Mouse (Mus musculus) bone marrow macrophage, adult 2 months (primary cell): ENCODE measurements around the gene Nmu. TPM values are rescaled to one million over a fixed set of nuclear protein-coding genes. Genes with fewer than 3 reads are reported as not detected.

ENCODE experiments used
- H3K27ac ChIP-seq: 2 replicates; pipeline ENCODE4 v1.5.1; 2012; ENCODE audit warnings: low read depth, low read length; ENCODE audit not compliant: insufficient read depth
- H3K4me1 ChIP-seq: 2 replicates; pipeline ENCODE4 v1.6.1; 2012; ENCODE audit warnings: low read length; ENCODE audit not compliant: control insufficient read depth, insufficient read depth
- H3K4me3 ChIP-seq: 2 replicates; pipeline ENCODE4 v1.5.1; 2012; ENCODE audit warnings: mild to moderate bottlenecking, low read length, moderate library complexity; ENCODE audit not compliant: insufficient read depth
- CTCF ChIP-seq: IDR thresholded peaks from 2 replicates; pipeline ENCODE4 v1.5.1; 2012; ENCODE audit warnings: low read depth, mild to moderate bottlenecking, low read length, moderate library complexity
- POLR2A ChIP-seq: IDR thresholded peaks from 2 replicates; pipeline ENCODE4 v1.6.1; 2012; ENCODE audit warnings: mild to moderate bottlenecking, low read depth, low read length, borderline replicate concordance
- polyA plus RNA-seq: library from polyadenylated mRNA; stranded (reverse); fragments of >200 nt; gene quantifications from 2 replicates; pipeline ENCODE4 v1.2.4, GENCODE M21; 2012; ENCODE audit not compliant: missing spikeins, insufficient read depth, insufficient read length

Nmu gene
- polyA plus RNA-seq, 1 experiment, result not detected

DNA sequence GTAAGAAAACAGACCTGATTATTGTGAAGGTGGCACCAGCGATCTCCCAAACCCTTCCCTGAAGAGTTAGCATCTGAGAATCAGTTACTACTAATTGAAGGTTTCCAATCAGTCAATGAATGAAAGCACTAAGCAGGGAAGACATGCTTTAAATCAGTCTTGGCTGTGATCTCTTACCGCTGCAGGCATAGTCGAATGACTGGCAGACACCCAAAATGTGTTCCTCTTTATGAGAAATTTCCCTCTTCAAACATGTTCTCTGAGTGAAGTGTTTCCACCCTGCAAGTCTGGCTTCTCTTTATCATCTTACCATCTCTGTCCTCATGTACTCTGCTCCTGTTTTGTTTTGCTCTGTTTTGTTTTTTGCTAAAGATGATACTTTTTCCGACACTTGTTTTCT is 2.8 kb downstream of the Nmu start:
- Histone ChIP-seq H3K4me1 (no peaks in the 10 kb centered on the region), H3K27ac (no peak overlapping the region), H3K4me3 (no peak overlapping the region)
- no peak for TF ChIP-seq POLR2A
- TF ChIP-seq CTCF, result no peak

DNA sequence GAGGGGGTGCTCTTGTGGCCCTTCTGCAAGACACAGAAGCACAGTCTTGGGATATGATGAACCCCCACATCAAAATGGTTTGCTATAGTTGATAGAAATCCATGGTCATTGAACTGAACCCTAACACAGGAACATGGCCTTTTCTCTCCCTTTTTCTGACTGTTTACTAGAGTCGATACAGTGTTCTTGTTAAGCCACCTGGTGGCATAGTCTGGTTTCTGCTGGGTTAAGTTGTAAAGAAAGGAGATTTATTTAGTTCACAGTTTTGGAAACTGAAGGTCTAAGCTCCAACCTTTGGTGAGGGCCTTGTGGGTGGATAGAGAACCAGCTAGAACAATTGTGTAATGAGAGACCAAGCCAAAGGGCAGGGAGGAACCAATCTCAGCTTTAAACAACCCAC is 3.5 kb downstream of the Nmu start:
- Histone ChIP-seq H3K27ac (no peak overlapping the region), H3K4me3 (no peak overlapping the region), H3K4me1 (no peaks in the 10 kb centered on the region)
- TF ChIP-seq CTCF (no peak), POLR2A (no peak)

DNA sequence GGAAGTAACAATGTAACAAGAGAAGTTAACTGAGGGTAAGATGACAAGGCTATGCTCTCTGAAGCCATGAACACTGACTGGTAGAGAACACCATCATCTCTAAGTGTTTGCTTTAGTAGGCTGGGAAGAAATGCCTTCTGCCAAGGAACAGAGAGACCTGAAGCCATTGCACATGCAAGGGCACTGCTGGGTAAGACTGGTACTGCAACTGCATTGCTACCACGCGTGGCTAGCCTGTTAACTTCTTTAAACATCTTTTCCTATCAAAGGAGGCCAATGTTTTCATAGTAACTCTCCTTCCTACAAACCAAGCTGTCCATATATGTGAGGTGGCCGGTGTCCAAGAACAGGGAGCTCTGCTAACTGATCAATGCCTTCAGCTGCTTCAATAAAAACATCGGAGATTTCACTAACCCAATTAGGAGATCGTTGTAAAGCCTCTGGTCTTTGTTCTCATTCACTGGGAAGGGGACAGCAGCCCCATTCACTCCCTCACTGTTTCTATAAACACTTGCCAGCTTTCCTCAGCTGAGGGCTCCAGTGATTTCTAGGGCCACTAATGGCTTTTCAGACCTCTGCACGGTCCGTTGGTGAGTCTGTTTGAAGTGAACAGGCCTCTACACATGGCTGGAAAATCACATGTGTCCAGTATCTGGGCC is 11.5 kb downstream of the Nmu start:
- Histone ChIP-seq H3K4me3 (no peak overlapping the region), H3K27ac (no peak overlapping the region), H3K4me1 (no peaks in the 10 kb centered on the region)
- TF ChIP-seq CTCF (no peak), POLR2A (no peak)

DNA sequence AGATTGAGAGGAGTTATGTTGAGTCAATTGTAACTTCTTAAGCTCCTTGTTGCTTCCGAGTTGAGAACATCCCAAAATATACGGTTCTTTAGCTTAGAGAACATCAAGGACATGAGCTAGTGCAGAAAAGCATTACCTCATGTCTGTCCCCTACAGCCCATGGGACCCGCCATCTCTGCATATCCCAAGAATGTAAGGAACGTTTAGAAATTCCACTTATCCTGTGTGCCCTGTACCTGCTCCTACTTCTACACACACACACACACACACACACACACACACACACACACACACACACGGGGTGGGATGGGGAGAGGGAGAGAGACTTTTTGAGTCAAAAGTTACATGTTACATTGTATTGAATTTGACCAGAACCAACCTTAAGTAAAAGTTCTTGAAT is 12.1 kb downstream of the Nmu start:
- no peaks in the 10 kb centered on the region for H3K4me1 ChIP-seq
- no peak overlapping the region for H3K4me3 ChIP-seq
- H3K27ac ChIP-seq, result no peak overlapping the region
- TF ChIP-seq CTCF, result no peak
- TF ChIP-seq POLR2A, result no peak

DNA sequence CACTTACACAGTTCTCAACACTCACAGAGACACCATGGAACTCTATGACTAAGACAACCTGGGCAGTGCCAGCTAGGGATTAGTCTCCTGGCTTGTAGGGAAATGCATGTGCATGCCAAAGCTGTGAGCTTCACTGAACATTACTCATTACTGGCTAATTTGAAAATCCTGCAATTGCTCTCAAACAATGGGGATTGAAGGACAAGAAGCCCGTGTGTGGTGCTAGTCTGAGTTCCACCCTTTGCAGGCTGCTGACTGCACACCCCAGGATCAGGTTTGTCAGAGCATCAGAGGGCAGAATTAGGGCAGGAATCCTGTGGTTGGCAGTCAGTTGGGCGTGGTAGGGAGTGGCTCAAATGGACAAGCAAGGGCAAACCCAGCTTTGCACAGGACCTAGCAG is 17.5 kb downstream of the Nmu start:
- no peak for TF ChIP-seq CTCF
- TF ChIP-seq POLR2A, result no peak
- no peaks in the 10 kb centered on the region for H3K4me1 ChIP-seq
- no peak overlapping the region for H3K4me3 ChIP-seq
- no peak overlapping the region for H3K27ac ChIP-seq

DNA sequence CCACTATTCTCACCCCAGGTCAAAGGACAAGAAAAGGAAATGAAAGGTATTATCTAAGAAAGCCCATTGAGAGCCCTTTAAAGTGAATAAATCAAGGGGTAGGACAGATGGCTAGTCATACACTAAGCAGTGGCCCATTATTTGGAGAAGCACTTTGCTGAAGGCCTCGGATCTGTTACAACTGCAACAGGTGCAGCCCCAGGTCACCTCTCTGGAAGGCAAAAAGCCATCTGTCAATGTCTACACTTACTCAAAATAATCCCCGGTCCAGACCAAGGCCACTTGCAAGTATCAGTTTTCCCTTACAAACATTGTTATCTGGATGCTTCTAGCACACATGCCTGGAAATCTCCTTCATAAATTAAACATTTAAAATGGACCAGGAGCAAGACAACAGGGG is 22.7 kb downstream of the Nmu start:
- Histone ChIP-seq H3K4me1 (no peaks in the 10 kb centered on the region; the same call in 1 of the 2 replicates), H3K4me3 (no peak overlapping the region), H3K27ac (no peak overlapping the region)
- TF ChIP-seq POLR2A (no peak), CTCF (no peak)

DNA sequence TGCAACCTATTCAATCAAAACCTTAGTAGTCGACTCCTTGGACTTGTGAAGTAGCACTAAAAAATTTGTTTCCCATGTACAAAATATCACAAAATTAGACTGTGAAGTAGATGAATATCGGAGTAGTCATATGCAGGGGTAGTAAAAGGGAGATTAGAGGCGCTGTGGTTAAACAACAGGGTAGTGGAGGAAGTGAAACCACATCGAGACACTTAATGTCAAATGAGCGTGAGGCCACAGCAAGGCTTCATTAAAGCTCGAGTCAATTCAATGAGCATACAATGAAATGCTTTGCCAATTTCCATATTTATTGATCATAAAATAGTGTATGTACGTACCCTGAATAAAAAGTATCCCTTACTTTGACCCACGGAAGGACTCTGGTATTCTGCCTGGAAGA is 26.5 kb downstream of the Nmu start:
- TF ChIP-seq CTCF (no peak), POLR2A (no peak)
- no peak overlapping the region for H3K27ac ChIP-seq
- H3K4me1 ChIP-seq, result no peaks in the 10 kb centered on the region; the same call in 1 of the 2 replicates
- no peak overlapping the region for H3K4me3 ChIP-seq

DNA sequence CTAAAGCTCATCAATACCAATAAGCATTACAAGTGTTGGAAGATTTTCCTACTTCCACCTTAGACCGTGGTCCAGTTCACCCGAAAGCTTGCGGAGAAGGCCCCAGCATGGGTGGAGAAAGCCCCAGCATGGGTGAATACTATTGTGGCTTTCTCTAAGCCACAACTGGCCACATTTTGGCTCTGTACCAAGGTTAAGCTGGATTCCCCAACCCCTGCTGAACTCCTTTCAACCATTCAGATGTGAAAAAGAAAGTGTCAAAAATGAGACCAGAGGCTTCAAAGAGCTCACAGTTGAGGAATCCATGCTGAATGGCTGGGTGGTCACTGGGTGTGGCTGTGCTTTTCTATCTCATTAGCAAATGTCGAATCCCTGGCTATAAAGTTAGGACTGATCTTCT is 29.8 kb downstream of the Nmu start:
- Histone ChIP-seq H3K4me1 (no peaks in the 10 kb centered on the region; the same call in 1 of the 2 replicates), H3K4me3 (no peak overlapping the region), H3K27ac (no peak overlapping the region)
- TF ChIP-seq CTCF (no peak), POLR2A (no peak)

DNA sequence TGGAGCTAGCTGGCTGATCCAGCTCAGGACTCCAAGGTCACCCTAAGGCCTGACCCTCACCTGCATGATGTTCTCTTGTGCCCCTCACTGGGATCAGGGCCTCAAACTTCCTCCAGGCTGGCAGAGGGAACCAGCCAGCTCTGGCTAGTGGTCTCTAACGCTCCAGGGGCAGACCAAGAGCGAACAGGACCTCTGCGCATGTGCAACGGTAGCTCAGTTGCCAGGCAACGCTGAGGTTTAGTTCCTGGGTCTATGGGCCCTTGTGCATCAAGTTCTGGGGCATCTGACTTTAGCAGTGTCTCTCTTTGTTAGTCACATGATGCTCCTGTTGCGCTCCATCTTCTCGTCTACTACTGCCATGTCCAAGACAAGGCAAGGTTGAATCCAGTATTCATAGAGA is 32.6 kb downstream of the Nmu start, which contains the start of gene Pdcl2:
Pdcl2 (minus strand) TSS at position 204 of the 400 bp plus-strand sequence.
- TF ChIP-seq POLR2A (no peak), CTCF (no peak)
- Histone ChIP-seq H3K4me3 (no peak within 1 kb of the TSS), H3K4me1 (no peaks in the 10 kb centered on the region), H3K27ac (no peak within 1 kb of the TSS)

DNA sequence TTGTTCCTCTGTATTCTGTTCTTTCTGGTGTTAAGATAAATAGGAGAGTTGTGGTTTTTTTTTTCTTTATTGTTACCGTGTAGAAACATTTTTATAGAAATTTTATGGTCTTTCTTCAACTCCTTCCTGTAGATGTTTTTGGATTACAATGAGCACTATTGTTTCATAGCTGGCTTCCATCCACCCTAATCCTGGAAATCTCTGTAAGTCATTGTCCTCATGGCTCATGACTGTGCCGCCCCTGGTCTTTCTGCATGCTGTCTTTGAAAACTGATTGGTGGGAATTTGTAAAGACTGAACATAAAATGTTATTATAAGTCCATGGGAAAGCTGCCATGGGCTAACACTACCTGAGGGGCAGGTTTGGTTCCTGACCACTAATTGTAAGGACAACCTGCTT is 36.3 kb downstream of the Nmu start:
- Histone ChIP-seq H3K4me3 (no peak overlapping the region), H3K27ac (no peak overlapping the region), H3K4me1 (no peaks in the 10 kb centered on the region)
- no peak for TF ChIP-seq CTCF

DNA sequence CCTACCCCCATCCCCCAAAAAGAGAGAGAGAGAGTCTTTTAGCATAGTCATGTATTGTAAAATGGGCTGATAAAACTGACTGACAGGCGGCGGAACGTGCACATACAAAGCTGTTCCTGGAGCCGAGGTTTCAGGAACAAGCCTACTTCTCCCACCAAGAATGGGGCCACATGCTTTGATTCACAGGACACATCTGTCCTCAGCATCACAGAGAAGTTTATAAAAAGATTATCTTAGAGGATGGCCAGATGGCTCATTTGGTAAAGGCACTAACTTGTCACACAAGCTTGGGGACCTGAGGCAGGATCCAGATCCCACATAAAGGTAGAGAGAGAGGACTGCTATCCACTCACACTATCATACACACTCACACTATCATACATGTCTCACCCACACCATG is 38.5 kb downstream of the Nmu start:
- no peaks in the 10 kb centered on the region for H3K4me1 ChIP-seq
- H3K27ac ChIP-seq, result no peak overlapping the region
- TF ChIP-seq POLR2A (no peak), CTCF (no peak)
- no peak overlapping the region for H3K4me3 ChIP-seq
